Mouse (Mus musculus) urinary bladder, adult 2 months (tissue): Measurements from ENCODE around the gene Il24. TPM values are rescaled to one million over a fixed set of nuclear protein-coding genes. Genes with fewer than 3 reads are reported as not detected.

Experiments
- DNase-seq: peaks from one replicate; pipeline ENCODE4 v3.0.0; 2022; ENCODE audit warnings: low spot score
- polyA plus RNA-seq: library from polyadenylated mRNA; depleted of rRNA; stranded (reverse); fragments of >200 nt; gene quantifications from 2 replicates; pipeline ENCODE4 v1.2.3, GENCODE M21; 2012; rRNA removed

Il24 gene
- polyA plus RNA-seq, 1 experiment: not detected

DNA sequence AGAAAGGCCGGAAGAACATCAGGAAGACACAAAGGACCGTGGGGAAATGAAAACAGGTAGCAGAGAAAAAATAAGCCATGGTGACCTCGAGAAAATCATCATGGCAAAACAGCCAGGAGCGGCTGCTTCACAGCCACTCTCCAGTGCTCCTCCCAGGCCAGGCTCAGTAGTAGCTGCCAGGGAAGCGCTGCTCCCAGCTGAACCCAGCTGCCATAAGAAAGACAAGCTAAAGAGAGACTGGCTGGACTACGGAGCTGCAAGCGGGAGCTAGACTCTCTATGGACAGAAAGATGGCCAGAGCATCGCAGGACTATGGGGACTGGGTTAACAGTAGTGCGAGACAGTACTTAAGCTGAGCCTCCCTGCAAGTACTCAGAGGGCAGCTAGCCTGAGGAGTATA, 32.4 kb downstream of the Il24 start:
- no peak for DNase-seq

DNA sequence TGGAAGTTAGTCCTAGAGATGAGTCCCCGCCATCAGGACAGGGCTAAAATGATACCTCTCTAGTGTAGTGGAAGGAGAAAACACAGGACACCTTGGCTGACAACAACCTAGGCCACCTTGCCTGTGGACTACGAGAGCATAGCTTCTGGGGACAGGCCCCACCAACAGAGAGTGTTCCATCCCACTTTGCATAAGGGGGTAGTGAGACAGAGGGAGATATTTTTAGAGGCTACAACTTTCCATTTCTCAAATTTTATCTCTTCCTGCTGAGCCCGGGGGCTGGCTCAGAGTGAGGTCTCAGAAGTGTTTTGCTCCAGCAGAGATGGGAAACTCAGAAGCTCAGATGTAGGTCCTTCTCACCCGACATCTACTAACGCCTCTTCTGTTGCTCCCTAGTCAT, 36.8 kb downstream of the Il24 start:
- no peak for DNase-seq

GRCm38 (mm10) chr1:130849530-130850214, 37.6 kb downstream of the Il24 start:
- DNase-seq: no peak

DNA sequence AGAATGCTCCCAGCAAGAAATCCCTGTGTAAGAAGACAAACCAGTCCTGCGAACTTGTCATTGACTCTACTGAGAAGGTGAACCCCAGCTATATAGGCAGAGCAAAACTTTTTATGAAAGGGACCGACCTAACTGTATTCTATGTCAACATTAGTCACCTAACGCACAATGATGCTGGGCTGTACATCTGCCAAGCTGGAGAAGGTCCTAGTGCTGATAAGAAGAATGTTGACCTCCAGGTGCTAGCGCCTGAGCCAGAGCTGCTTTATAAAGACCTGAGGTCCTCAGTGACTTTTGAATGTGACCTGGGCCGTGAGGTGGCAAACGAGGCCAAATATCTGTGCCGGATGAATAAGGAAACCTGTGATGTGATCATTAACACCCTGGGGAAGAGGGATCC, 42.7 kb downstream of the Il24 start:
- no peak for DNase-seq

- no peak for DNase-seq
Observed at GRCm38 (mm10) chr1:130841621-130842020, 45.6 kb downstream of the Il24 start.

GRCm38 (mm10) chr1:130840599-130841379, 46.5 kb downstream of the Il24 start:
- no peak for DNase-seq

- no peak for DNase-seq
Observed at GRCm38 (mm10) chr1:130838288-130838687, 49.0 kb downstream of the Il24 start.

- no peak for DNase-seq
Observed at GRCm38 (mm10) chr1:130835161-130835936, 51.9 kb downstream of the Il24 start.

DNA sequence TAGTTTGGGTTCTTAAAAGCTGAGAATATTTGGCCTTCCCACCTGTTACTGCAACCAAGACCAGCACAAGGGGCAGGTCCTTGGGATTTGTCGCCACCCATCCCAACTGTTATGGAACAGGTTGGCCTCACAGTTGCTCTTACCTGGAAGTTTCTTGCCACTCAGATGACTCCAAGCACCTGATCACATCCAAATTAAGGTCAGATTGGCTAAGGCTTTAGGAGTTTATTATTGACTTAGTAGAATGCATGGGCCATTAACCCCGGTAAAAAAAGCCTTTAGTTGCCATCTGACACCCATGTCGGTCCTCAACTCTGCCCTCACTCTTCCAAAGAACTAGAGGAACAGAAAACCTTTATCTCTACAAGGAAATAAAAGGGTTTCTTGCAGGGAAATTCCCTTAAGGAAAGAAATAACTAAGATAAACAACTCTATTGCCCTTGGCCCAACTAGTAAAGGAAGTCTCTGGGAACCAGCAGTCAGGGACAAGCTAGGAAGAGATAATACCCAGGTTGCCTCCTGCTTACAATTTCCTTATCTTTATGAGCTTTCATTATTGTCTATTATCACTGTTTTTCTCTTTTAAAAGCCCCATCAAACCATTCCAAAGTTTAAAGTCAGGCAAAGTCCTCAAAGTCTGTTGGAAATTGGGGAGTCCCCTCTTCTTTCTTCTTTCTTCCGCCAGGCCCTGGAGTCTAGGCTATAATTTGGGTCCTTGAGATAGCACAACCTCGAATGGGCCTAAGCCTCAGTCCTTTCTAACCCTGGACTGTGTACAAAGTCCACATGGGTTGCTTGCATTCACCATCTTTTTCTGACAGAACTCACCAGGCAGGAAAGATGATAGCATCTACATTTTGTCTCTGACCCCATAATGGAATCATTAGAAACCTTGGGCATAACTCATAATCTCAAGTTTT, 54.8 kb downstream of the Il24 start:
- no peak for DNase-seq

Other genes starting within 250 kb of the Il24 start
- gene C4bp, start 225.8 kb downstream of the Il24 start, polyA plus RNA-seq: not detected in 2 replicates
- 0.15 and 0.25 TPM in 2 replicates for gene Gm29427, start 171.7 kb downstream of the Il24 start, polyA plus RNA-seq
- gene Yod1, start 170.1 kb downstream of the Il24 start, polyA plus RNA-seq: 3.9 and 5.0 TPM in 2 replicates
- 21.9 and 22.9 TPM in 2 replicates for gene Pfkfb2, start 158.2 kb downstream of the Il24 start, polyA plus RNA-seq
- gene AA986860, start 155.5 kb downstream of the Il24 start, polyA plus RNA-seq: 32.6 and 34.6 TPM in 2 replicates
- 6.0 and 8.3 TPM in 2 replicates for gene Fcamr, start 86.6 kb downstream of the Il24 start, polyA plus RNA-seq
- gene Pigr, start 60.8 kb downstream of the Il24 start, polyA plus RNA-seq: 5.1 and 5.5 TPM in 2 replicates
- gene Fcmr, start 21.8 kb downstream of the Il24 start, polyA plus RNA-seq: 0.52 and 1.0 TPM in 2 replicates
- gene Il20, start 24.0 kb upstream of the Il24 start, polyA plus RNA-seq: not detected in 2 replicates
- 0.10 TPM in 1 of 2 replicates, not detected in the other for gene Il19, start 52.7 kb upstream of the Il24 start, polyA plus RNA-seq
- gene Il10, start 132.4 kb upstream of the Il24 start, polyA plus RNA-seq: 0.23 and 0.27 TPM in 2 replicates
- 77.4 and 86.8 TPM in 2 replicates for gene Mapkapk2, start 210.4 kb upstream of the Il24 start, polyA plus RNA-seq